Mouse (Mus musculus): ENCODE data around the gene Dgkz. TPM values are rescaled to one million over a fixed set of nuclear protein-coding genes. Genes with fewer than 3 reads are reported as not detected.

Gene Dgkz
- polyA plus RNA-seq, 1 experiment from 2014 or later, result 32.1 TPM

GRCm38 (mm10) chr2:91936154-91936553, 39.5 kb downstream of the Dgkz start:
- Histone ChIP-seq H3K9ac (ENCODE audit: low read depth, low read length) (no peak overlapping the region), H3K9me3 (replicated peaks; ENCODE audit: low read length) (no peaks in the 10 kb centered on the region), H3K4me1 (replicated peaks; ENCODE audit: insufficient read depth, low read length) (peaks cover 15% of the 10 kb centered on the region; the same call in 1 of the 2 replicates), H3K36me3 (ENCODE audit: insufficient read depth, low read length) (peaks cover 58% of the 10 kb centered on the region), H3K4me2 (ENCODE audit: low read length) (no peak overlapping the region), H3K27me3 (ENCODE audit: insufficient read depth, low read length) (no peaks in the 10 kb centered on the region), H3K27ac (no peak overlapping the region), H3K4me3 (replicated peaks; ENCODE audit: low read depth, low read length) (no peak overlapping the region)
- DNase-seq (ENCODE audit: low spot score) (no peak), ATAC-seq (replicated peaks; ENCODE audit: low FRiP score, low read depth) (no peak)
- TF ChIP-seq CTCF (IDR thresholded peaks at IDR 0.05; ENCODE audit: low read depth), result no peak
- 90% methylated on average over 7 of the region's 7 CpGs for WGBS

- Histone ChIP-seq H3K4me2 (ENCODE audit: low read length) (no peak overlapping the region), H3K27me3 (ENCODE audit: insufficient read depth, low read length) (no peaks in the 10 kb centered on the region), H3K4me1 (replicated peaks; ENCODE audit: insufficient read depth, low read length) (peaks cover 18% of the 10 kb centered on the region; the same call in 1 of the 2 replicates), H3K36me3 (ENCODE audit: insufficient read depth, low read length) (peaks cover 56% of the 10 kb centered on the region), H3K9ac (ENCODE audit: low read depth, low read length) (no peak overlapping the region), H3K27ac (no peak overlapping the region), H3K4me3 (replicated peaks; ENCODE audit: low read depth, low read length) (no peak overlapping the region), H3K9me3 (replicated peaks; ENCODE audit: low read length) (no peaks in the 10 kb centered on the region)
- ATAC-seq (replicated peaks; ENCODE audit: low FRiP score, low read depth) (no peak), DNase-seq (ENCODE audit: low spot score) (no peak)
- WGBS, result 84% methylated on average over 9 of the region's 9 CpGs
- TF ChIP-seq CTCF (IDR thresholded peaks at IDR 0.05; ENCODE audit: low read depth), result no peak
Measured at GRCm38 (mm10) chr2:91934826-91935525, 40.7 kb downstream of the Dgkz start.

- Histone ChIP-seq H3K4me1 (replicated peaks; ENCODE audit: insufficient read depth, low read length) (peaks cover 18% of the 10 kb centered on the region; the same call in 1 of the 2 replicates), H3K4me2 (ENCODE audit: low read length) (no peak overlapping the region), H3K36me3 (ENCODE audit: insufficient read depth, low read length) (peaks cover 48% of the 10 kb centered on the region), H3K27ac (peak overlapping the region; percentile 25; the same call in 1 of the 2 replicates), H3K9me3 (replicated peaks; ENCODE audit: low read length) (no peaks in the 10 kb centered on the region), H3K4me3 (replicated peaks; ENCODE audit: low read depth, low read length) (no peak overlapping the region), H3K27me3 (ENCODE audit: insufficient read depth, low read length) (no peaks in the 10 kb centered on the region), H3K9ac (ENCODE audit: low read depth, low read length) (no peak overlapping the region)
- WGBS, result 28% methylated on average over 8 of the region's 8 CpGs
- ATAC-seq (replicated peaks; ENCODE audit: low FRiP score, low read depth), result no peak
- no peak for TF ChIP-seq CTCF (IDR thresholded peaks at IDR 0.05; ENCODE audit: low read depth)
- no peak for DNase-seq (ENCODE audit: low spot score)
Measured at GRCm38 (mm10) chr2:91934016-91934415, 41.6 kb downstream of the Dgkz start.

- ATAC-seq (replicated peaks; ENCODE audit: low FRiP score, low read depth) (no peak), DNase-seq (ENCODE audit: low spot score) (no peak)
- Histone ChIP-seq H3K4me2 (ENCODE audit: low read length) (no peak overlapping the region), H3K9me3 (replicated peaks; ENCODE audit: low read length) (no peaks in the 10 kb centered on the region), H3K4me3 (replicated peaks; ENCODE audit: low read depth, low read length) (no peak overlapping the region), H3K9ac (ENCODE audit: low read depth, low read length) (no peak overlapping the region), H3K4me1 (replicated peaks; ENCODE audit: insufficient read depth, low read length) (peaks cover 18% of the 10 kb centered on the region; the same call in 1 of the 2 replicates), H3K27ac (peak overlapping the region; percentile 25; the same call in 1 of the 2 replicates), H3K36me3 (ENCODE audit: insufficient read depth, low read length) (peaks cover 43% of the 10 kb centered on the region), H3K27me3 (ENCODE audit: insufficient read depth, low read length) (no peaks in the 10 kb centered on the region)
- no peak for TF ChIP-seq CTCF (IDR thresholded peaks at IDR 0.05; ENCODE audit: low read depth)
- 41% methylated on average over 9 of the region's 9 CpGs for WGBS
Measured at GRCm38 (mm10) chr2:91933471-91933870, 42.2 kb downstream of the Dgkz start.

- Histone ChIP-seq H3K36me3 (ENCODE audit: insufficient read depth, low read length) (peaks cover 36% of the 10 kb centered on the region), H3K4me2 (ENCODE audit: low read length) (no peak overlapping the region), H3K9me3 (replicated peaks; ENCODE audit: low read length) (no peaks in the 10 kb centered on the region), H3K27me3 (ENCODE audit: insufficient read depth, low read length) (no peaks in the 10 kb centered on the region), H3K4me3 (replicated peaks; ENCODE audit: low read depth, low read length) (no peak overlapping the region), H3K9ac (ENCODE audit: low read depth, low read length) (no peak overlapping the region), H3K4me1 (replicated peaks; ENCODE audit: insufficient read depth, low read length) (peaks cover 18% of the 10 kb centered on the region; the same call in 1 of the 2 replicates), H3K27ac (no peak overlapping the region)
- WGBS, result 22% methylated on average over 6 of the region's 6 CpGs
- ATAC-seq (replicated peaks; ENCODE audit: low FRiP score, low read depth) (no peak), DNase-seq (ENCODE audit: low spot score) (no peak)
- no peak for TF ChIP-seq CTCF (IDR thresholded peaks at IDR 0.05; ENCODE audit: low read depth)
Measured at GRCm38 (mm10) chr2:91932737-91933350, 42.8 kb downstream of the Dgkz start.

- Histone ChIP-seq H3K4me1 (replicated peaks; ENCODE audit: insufficient read depth, low read length) (peaks cover 18% of the 10 kb centered on the region; the same call in 1 of the 2 replicates), H3K4me3 (replicated peaks; ENCODE audit: low read depth, low read length) (peak within 1 kb of the TSS; percentile 55), H3K9me3 (replicated peaks; ENCODE audit: low read length) (no peaks in the 10 kb centered on the region), H3K36me3 (ENCODE audit: insufficient read depth, low read length) (peaks cover 30% of the 10 kb centered on the region), H3K9ac (ENCODE audit: low read depth, low read length) (peak within 1 kb of the TSS; percentile 79), H3K4me2 (ENCODE audit: low read length) (peak within 1 kb of the TSS; percentile 70), H3K27ac (peak within 1 kb of the TSS; percentile 87), H3K27me3 (ENCODE audit: insufficient read depth, low read length) (no peaks in the 10 kb centered on the region)
- DNase-seq (ENCODE audit: low spot score), result no peak
- WGBS, result 7% methylated on average over 16 of the region's 16 CpGs
- no peak for TF ChIP-seq CTCF (IDR thresholded peaks at IDR 0.05; ENCODE audit: low read depth)
- no peak for ATAC-seq (replicated peaks; ENCODE audit: low FRiP score, low read depth)
Measured at GRCm38 (mm10) chr2:91932160-91932711, 43.4 kb downstream of the Dgkz start, which contains the start of gene Mdk. Gene Mdk, minus strand, starts transcription at chr2:91932297.

Measured in kidney, postnatal 0 days (tissue).